Mouse (Mus musculus) hindbrain, embryonic 13.5 days (tissue): Measurements from ENCODE around the gene Sf3b3. TPM values are rescaled to one million over a fixed set of nuclear protein-coding genes. Genes with fewer than 3 reads are reported as not detected.

Source experiments
- ATAC-seq: fragments of 200-750 bp; cut with Nextera tagmentation; 2 replicates; pipeline ENCODE4 v1.8.0; 2017; ENCODE audit warnings: moderate TSS enrichment; ENCODE audit not compliant: low FRiP score
- H3K27ac ChIP-seq: fragments of 300-500 bp; sonication (generic); 2 replicates; pipeline ENCODE4 v1.5.1; 2015; ENCODE audit warnings: inconsistent platforms, mild to moderate bottlenecking, moderate library complexity
- H3K27me3 ChIP-seq: fragments of 300-500 bp; sonication (generic); 2 replicates; pipeline ENCODE4 v1.6.1; 2015; ENCODE audit warnings: mild to moderate bottlenecking, inconsistent platforms
- H3K36me3 ChIP-seq: fragments of 300-500 bp; sonication (generic); 2 replicates; pipeline ENCODE4 v1.6.1; 2015; ENCODE audit warnings: mild to moderate bottlenecking, inconsistent platforms
- H3K4me1 ChIP-seq: fragments of 300-500 bp; sonication (generic); replicated peaks from 2 replicates; pipeline ENCODE4 v1.6.1; 2015; ENCODE audit warnings: inconsistent platforms
- H3K4me2 ChIP-seq: fragments of 300-500 bp; sonication (generic); 2 replicates; pipeline ENCODE4 v1.6.1; 2015; ENCODE audit warnings: inconsistent platforms, mild to moderate bottlenecking, moderate library complexity
- H3K4me3 ChIP-seq: fragments of 300-500 bp; sonication (generic); 2 replicates; pipeline ENCODE4 v1.5.1; 2015; ENCODE audit warnings: mild to moderate bottlenecking, inconsistent platforms
- H3K9ac ChIP-seq: fragments of 300-500 bp; sonication (generic); 2 replicates; pipeline ENCODE4 v1.6.1; 2015; ENCODE audit warnings: mild to moderate bottlenecking, inconsistent platforms
- H3K9me3 ChIP-seq: fragments of 300-500 bp; sonication (generic); 2 replicates; pipeline ENCODE4 v1.6.1; 2016; ENCODE audit warnings: inconsistent platforms
- WGBS: fragments of 180-500 bp; shearing (Covaris S2); methylation state at CpG from one replicate; pipeline ENCODE4 v1.1.7; 2015; 5-methylcytosine and 5-hydroxymethylcytosine counted together
- polyA plus RNA-seq: library from polyadenylated mRNA; unstranded; fragments of >200 nt; fragmentation: Nextera tagmentation; extraction: Ambion mirVana; gene quantifications from 2 replicates; pipeline ENCODE4 v1.2.1, GENCODE M21; 2015

The Sf3b3 gene
- polyA plus RNA-seq, 1 experiment from 2014 or later: 109 TPM

DNA sequence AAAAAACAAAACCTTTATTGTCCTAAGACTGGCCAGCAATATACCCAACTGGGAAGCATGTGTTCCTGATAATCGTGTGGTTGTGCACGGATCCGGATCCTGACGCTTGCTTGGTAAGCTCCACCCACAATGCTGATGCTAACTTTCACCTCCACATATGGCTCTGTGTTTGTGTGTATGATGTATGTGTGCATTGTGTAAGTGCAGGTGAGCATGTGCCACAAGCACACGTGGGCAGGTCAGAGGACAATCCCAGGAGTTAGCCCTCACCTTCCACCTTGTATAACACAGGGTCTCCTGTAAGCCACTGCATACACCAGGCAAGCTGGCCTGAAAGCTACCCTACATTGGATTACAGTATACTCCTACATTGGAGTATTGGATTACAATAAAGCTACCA is 3.4 kb downstream of the Sf3b3 start:
- Histone ChIP-seq H3K27me3 (no peaks in the 10 kb centered on the region), H3K27ac (no peak overlapping the region), H3K4me3 (no peak overlapping the region), H3K9me3 (no peaks in the 10 kb centered on the region), H3K4me2 (no peak overlapping the region), H3K4me1 (peaks cover 27% of the 10 kb centered on the region), H3K36me3 (peaks cover 60% of the 10 kb centered on the region), H3K9ac (no peak overlapping the region)
- 88% methylated on average over 5 of the region's 5 CpGs for WGBS
- no peak for ATAC-seq

DNA sequence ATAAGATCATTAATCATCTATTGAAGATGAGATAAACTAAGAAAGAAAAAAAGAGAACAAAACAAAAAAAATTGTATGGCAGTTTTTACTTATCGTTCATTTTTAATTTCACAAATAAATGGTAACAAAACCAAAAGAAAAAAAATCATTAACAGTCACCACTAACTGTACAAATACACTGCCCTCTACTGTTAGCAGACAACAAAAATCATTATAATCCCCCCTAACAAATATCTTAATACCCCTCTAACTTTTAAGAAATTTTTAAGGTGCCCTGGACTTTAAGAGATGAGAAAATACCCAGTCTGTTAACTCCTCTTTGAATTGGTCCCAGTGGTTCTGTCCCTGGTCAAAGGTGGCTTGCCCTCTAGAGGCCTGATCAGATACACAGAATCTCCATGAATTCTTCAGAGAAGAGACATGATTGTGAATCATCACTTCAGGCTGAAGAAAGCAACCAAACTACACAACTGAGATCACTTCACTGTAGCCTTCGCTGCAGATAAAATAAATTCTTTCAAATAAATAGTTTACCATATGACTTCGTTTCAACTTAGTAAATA is 4.5 kb downstream of the Sf3b3 start:
- peaks cover 18% of the 10 kb centered on the region for H3K4me1 ChIP-seq
- H3K9ac ChIP-seq: no peak overlapping the region
- H3K27me3 ChIP-seq: no peaks in the 10 kb centered on the region
- peaks cover 71% of the 10 kb centered on the region for H3K36me3 ChIP-seq
- no peak for ATAC-seq
- no peak overlapping the region for H3K4me2 ChIP-seq
- H3K9me3 ChIP-seq: no peaks in the 10 kb centered on the region
- no peak overlapping the region for H3K27ac ChIP-seq
- 95% methylated on average over 3 of the region's 3 CpGs for WGBS
- no peak overlapping the region for H3K4me3 ChIP-seq

DNA sequence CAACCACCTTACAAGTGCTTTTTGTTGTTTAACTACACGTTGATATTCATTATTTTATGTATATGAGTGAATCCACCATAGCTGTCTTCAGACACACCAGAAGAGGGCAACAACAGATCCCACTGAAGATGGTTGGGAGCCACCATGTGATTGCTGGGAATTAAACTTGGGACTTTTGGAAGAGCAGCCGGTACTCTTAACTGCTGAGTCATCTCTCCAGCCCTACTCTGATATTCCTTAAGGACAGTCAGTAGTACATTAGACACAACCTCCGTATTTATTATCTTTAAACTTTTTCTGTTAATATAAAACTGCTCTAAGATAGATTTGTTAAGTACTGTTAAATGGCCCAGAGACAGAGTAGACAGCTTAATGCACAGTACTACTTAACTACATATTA is 14.6 kb downstream of the Sf3b3 start:
- peaks cover 93% of the 10 kb centered on the region for H3K36me3 ChIP-seq
- H3K4me3 ChIP-seq: no peak overlapping the region
- H3K9me3 ChIP-seq: no peaks in the 10 kb centered on the region
- 88% methylated on average over 3 of the region's 3 CpGs for WGBS
- no peaks in the 10 kb centered on the region for H3K4me1 ChIP-seq
- no peak for ATAC-seq
- H3K27me3 ChIP-seq: no peaks in the 10 kb centered on the region
- H3K27ac ChIP-seq: no peak overlapping the region
- no peak overlapping the region for H3K4me2 ChIP-seq
- H3K9ac ChIP-seq: no peak overlapping the region

DNA sequence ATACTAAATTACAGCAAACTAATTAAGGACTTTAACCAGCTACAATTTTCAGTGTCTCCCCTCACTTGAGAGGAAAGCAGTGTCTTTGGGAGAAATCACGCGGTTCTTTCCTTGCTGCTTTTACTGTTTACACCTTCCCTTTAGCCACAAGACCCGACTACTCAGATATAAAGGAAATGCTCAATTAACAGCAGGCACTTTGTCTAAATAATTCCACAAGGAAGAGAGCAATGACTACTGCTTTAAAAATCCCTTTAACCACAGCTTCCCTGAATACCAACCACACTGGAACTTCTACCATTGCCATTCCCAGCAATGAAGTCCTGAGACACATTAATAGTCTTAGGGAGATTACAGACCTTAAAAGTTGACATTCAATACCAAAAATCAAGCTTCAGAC is 18.1 kb downstream of the Sf3b3 start:
- Histone ChIP-seq H3K4me2 (no peak overlapping the region), H3K4me3 (no peak overlapping the region), H3K27ac (no peak overlapping the region), H3K4me1 (no peaks in the 10 kb centered on the region), H3K9me3 (no peaks in the 10 kb centered on the region), H3K36me3 (peaks cover 92% of the 10 kb centered on the region), H3K9ac (no peak overlapping the region), H3K27me3 (no peaks in the 10 kb centered on the region)
- 91% methylated on average over 3 of the region's 3 CpGs for WGBS
- no peak for ATAC-seq

DNA sequence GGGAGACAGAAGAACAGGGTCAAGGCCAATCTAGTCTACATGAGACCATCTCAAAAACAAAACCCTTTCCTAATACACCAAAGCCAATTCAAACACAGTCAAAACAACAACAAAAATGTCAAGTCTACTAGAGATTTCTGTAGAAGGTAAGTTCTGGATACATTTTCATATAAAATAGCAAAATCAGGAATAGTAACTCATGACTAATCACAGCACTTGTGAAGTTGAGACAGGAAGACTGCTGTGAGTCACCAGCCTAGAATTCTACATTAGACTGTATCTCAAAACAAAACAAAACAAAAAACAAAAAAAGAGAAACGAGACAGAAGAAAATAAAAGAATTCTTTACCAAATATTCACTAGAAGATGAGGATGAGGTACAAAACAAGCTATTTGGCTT is 21.7 kb downstream of the Sf3b3 start:
- Histone ChIP-seq H3K4me2 (no peak overlapping the region), H3K4me3 (no peak overlapping the region), H3K27me3 (no peaks in the 10 kb centered on the region), H3K9me3 (no peaks in the 10 kb centered on the region), H3K27ac (no peak overlapping the region), H3K36me3 (peaks cover 95% of the 10 kb centered on the region), H3K4me1 (no peaks in the 10 kb centered on the region), H3K9ac (no peak overlapping the region)
- WGBS: 93% methylated on average over 1 of the region's 1 CpGs
- ATAC-seq: no peak

DNA sequence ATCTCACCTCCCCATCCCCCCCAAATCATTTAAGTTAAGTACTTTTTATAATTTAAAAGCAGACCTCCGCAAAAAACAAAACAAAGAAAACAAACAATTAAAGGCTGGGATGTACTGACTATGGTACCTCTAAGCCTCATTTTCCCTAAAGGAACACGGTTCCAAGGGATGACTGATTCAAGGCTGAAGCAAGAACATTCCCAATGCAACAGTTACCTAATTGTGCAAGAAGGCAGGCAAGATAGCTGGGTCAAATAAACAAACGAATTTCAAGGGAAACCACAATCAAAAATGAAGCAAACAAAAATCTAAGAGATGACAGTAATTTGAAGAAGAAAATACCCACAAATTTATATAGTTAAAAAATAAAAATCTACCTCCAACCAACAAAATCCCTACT is 24.6 kb downstream of the Sf3b3 start:
- WGBS: 90% methylated on average over 3 of the region's 3 CpGs
- H3K27ac ChIP-seq: no peak overlapping the region
- no peaks in the 10 kb centered on the region for H3K4me1 ChIP-seq
- H3K4me3 ChIP-seq: no peak overlapping the region
- no peak overlapping the region for H3K4me2 ChIP-seq
- no peaks in the 10 kb centered on the region for H3K27me3 ChIP-seq
- no peak for ATAC-seq
- H3K36me3 ChIP-seq: peaks cover 96% of the 10 kb centered on the region
- H3K9ac ChIP-seq: no peak overlapping the region
- no peaks in the 10 kb centered on the region for H3K9me3 ChIP-seq

DNA sequence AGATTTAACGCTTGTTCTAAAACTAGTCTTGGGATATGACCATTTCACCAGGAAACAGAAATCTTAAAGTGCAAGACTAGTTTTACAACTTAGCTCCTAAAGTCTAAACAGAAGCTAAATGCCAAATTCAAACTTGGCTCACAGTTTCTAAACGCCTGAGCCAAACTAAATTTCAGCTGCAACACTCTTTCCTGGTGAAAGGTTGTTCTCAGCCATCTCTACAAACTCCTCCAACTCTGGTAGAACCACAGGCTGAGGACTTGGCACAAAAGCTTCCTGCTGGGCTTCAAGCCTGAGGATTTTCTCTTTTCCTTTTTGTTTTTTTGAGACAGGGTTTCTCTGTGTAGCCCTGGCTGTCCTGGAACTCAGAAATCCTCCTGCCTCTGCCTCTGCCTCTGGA is 26.3 kb downstream of the Sf3b3 start:
- Histone ChIP-seq H3K9me3 (no peaks in the 10 kb centered on the region), H3K36me3 (peaks cover 98% of the 10 kb centered on the region), H3K4me3 (no peak overlapping the region), H3K27ac (no peak overlapping the region), H3K27me3 (no peaks in the 10 kb centered on the region), H3K9ac (no peak overlapping the region), H3K4me2 (no peak overlapping the region), H3K4me1 (no peaks in the 10 kb centered on the region)
- ATAC-seq: no peak
- 90% methylated on average over 2 of the region's 2 CpGs for WGBS

DNA sequence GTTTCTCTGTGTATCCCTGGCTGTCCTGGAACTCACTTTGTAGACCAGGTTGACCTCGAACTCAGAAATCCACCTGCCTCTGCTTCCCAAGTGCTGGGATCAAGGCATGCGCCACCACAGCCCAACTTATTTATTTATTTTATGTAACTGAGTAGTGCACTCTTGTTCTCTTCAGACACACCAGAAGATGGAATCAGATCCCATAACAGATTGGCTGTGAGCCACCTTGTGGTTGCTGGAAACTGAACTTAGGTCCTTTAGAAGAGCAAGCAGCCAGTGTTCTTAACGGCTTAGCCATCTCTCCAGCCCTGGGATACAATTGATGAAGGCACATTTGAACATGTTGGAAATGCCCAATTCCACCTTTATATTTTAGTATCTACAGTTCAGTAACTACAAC is 28.0 kb downstream of the Sf3b3 start:
- Histone ChIP-seq H3K9ac (no peak overlapping the region), H3K27me3 (no peaks in the 10 kb centered on the region), H3K9me3 (no peaks in the 10 kb centered on the region), H3K27ac (no peak overlapping the region), H3K4me1 (no peaks in the 10 kb centered on the region), H3K4me2 (no peak overlapping the region), H3K4me3 (no peak overlapping the region), H3K36me3 (peaks cover 98% of the 10 kb centered on the region)
- ATAC-seq: no peak
- WGBS: 94% methylated on average over 3 of the region's 3 CpGs

DNA sequence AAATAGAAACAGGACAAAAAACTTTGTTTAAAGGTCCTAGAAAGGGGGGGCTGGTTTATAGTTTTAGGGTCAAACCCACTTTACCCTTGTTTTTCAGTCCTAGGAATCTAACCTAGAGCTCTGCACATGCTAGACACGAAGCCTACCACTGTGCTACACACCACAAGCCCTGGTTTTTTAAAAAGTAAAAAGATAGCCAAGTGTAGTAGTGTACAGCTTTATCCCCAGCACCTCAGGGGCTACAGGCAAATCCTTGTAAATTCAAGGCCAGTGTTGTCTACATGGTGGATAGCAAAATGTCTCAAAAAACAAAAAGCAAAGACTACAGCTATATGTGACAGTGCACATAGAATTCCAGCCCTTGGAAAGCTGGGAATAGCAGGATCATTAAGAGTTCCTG is 29.6 kb downstream of the Sf3b3 start:
- no peak for ATAC-seq
- H3K4me1 ChIP-seq: no peaks in the 10 kb centered on the region
- 90% methylated on average over 1 of the region's 1 CpGs for WGBS

DNA sequence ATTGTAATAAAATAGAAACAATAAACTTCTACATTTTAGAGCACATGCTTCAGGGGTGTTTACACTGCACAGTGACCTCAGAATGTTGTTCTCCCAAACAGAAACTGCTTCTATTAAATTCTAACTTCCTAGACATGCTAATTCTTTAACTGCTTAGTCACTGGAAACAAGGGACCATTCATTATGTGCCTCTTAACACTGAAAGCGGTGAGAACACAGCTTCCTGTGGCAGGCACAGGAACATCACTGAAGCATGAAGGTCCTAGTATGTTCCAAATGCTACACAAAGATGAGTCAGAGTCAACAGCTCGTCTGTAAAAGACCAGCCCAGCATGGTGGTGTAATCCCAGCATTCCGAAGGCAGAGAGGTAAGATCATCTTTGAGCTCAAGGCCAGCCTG is 31.3 kb downstream of the Sf3b3 start:
- Histone ChIP-seq H3K4me1 (no peaks in the 10 kb centered on the region), H3K27me3 (no peaks in the 10 kb centered on the region), H3K4me2 (no peak overlapping the region), H3K9ac (no peak overlapping the region), H3K27ac (no peak overlapping the region), H3K36me3 (peaks cover 98% of the 10 kb centered on the region), H3K9me3 (no peaks in the 10 kb centered on the region), H3K4me3 (no peak overlapping the region)
- ATAC-seq: no peak
- WGBS: 78% methylated on average over 3 of the region's 3 CpGs

More for the DNA sequence above, 29.6 kb downstream of the Sf3b3 start:
- Histone ChIP-seq H3K36me3 (peaks cover 98% of the 10 kb centered on the region), H3K4me2 (no peak overlapping the region), H3K27me3 (no peaks in the 10 kb centered on the region), H3K9ac (no peak overlapping the region), H3K4me3 (no peak overlapping the region), H3K9me3 (no peaks in the 10 kb centered on the region), H3K27ac (no peak overlapping the region)

DNA sequence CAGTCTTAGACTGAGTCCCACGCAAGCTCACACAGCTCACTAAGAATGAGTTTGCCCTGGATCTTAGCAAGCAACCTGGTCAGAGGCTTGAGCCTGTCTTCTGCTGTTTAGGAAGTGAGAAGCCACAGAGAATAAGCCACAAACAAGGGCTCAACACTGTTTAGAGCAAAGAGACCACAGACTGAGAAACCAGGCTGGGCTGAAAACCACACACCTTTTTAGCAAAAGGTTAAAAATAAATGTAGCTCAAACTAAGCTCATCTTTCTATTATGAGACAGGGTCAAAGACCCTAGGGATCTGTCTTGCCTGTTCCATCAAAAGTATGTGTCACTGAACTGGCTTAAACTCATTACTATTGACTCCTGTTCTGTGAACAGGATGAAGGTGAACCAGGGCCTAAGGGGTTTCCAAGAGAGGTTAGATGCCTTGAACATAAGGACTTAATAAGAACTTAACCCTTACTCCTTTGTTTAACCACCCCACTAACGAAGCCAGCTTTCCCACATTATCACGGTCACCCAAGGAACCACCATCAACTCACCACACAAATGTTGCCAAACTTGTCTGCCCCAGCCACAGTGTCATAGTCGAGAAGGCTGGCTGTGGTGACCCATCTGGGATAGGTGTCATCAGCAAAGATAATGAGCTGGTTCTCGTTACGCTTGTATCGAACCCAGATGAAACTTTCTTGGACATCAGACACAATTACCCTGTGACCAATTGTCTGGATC is 33.3 kb downstream of the Sf3b3 start:
- H3K27ac ChIP-seq: no peak overlapping the region
- no peaks in the 10 kb centered on the region for H3K4me1 ChIP-seq
- H3K36me3 ChIP-seq: peaks cover 99% of the 10 kb centered on the region
- no peak overlapping the region for H3K9ac ChIP-seq
- H3K4me2 ChIP-seq: no peak overlapping the region
- no peak overlapping the region for H3K4me3 ChIP-seq
- no peak for ATAC-seq
- H3K27me3 ChIP-seq: no peaks in the 10 kb centered on the region
- no peaks in the 10 kb centered on the region for H3K9me3 ChIP-seq
- 96% methylated on average over 7 of the region's 7 CpGs for WGBS

DNA sequence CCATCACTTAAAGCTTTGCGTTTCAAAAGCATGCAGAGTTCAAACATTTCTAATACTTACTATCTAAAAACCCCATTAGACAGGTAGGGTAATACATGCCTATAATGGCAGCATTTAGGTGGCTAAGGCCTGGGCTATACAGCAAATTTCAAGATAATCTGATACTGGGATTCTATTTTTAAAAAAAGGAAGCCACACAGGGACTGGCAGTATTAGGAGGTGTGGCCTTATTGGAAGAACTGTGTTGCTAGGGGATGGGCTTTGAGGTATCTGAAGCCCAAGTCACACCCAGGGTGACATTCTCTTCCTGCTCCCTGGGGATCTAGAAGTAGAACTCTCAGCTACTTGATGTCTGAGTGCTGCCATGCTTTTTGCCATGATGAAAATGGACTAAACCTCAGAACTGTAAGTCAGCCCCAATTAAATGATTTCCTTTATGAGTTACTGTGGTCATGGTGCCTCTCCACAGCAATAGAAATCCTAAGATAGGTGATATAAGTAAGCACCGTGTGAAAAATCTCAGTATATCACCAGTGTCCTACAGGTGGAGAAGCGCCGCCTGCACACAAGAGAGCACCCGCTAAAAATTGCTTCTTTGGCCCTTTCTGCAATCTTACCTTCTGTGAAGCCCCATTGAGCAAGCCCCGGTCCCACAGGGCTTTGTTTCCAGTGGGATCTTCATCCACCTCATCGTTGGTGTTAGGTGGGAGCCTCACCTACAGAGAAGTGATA is 34.1 kb downstream of the Sf3b3 start:
- Histone ChIP-seq H3K4me3 (no peak overlapping the region), H3K4me2 (no peak overlapping the region), H3K9me3 (no peaks in the 10 kb centered on the region), H3K36me3 (peaks cover 92% of the 10 kb centered on the region), H3K27ac (no peak overlapping the region), H3K9ac (no peak overlapping the region), H3K27me3 (no peaks in the 10 kb centered on the region), H3K4me1 (no peaks in the 10 kb centered on the region)
- WGBS: 98% methylated on average over 7 of the region's 7 CpGs
- no peak for ATAC-seq

DNA sequence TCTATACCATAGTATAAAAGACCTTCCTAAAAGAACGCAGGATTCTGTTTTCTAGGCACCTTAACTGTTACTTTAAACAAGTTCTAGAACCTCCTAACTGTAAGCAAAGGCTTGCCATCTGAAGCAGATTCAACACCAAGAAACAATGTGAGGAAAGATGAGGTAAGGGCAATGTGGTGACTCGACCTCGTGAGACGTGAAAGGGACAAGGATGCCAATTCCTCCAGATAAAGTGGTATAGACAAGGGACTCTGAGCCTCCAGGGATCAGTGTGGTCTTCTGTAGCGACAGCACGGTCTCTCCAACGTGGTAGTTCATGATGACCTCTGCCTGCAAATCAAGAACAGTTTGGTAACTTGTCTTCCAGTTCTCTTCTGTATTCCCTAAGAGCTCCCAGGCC is 34.8 kb downstream of the Sf3b3 start:
- no peak overlapping the region for H3K9ac ChIP-seq
- ATAC-seq: no peak
- peaks cover 85% of the 10 kb centered on the region for H3K36me3 ChIP-seq
- H3K27me3 ChIP-seq: no peaks in the 10 kb centered on the region
- H3K27ac ChIP-seq: no peak overlapping the region
- no peak overlapping the region for H3K4me3 ChIP-seq
- H3K4me1 ChIP-seq: no peaks in the 10 kb centered on the region
- no peak overlapping the region for H3K4me2 ChIP-seq
- no peaks in the 10 kb centered on the region for H3K9me3 ChIP-seq
- 93% methylated on average over 7 of the region's 7 CpGs for WGBS
